Mouse (Mus musculus) lung, postnatal 10 days (tissue): ENCODE results near the gene Syt17.
"Not testable (repeated sequence)": the region's sequence is repeated elsewhere in the genome, so short reads cannot be mapped to it uniquely, and the experiment has no call there.

Experiments
- DNase-seq: peaks from one replicate; pipeline ENCODE4 v3.0.0; 2021

Syt17 gene

DNA sequence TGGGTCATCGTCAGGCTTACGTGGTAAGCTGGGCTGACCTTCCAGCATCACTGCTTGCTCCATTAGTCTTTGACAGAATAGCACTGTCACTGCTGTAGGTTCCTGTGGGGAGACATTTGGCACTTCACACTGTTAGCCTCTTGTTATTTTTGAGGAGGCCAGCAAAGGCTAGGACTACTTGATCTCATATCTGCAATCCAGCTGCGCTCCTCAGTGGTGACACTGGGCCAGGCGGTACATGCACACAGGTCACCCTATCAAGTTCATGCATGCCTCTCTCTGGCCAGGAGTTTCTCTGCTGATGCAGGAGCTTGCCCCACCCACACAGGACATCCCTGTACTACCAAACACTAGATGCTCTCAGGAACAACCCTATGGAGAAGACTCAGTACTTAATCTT is 71.4 kb downstream of the Syt17 start:
- DNase-seq = no peak

- no peak for DNase-seq
These were observed 72.7 kb downstream of the Syt17 start for GRCm38 (mm10) chr7:118375341-118375740.

- no peak for DNase-seq
These were observed 76.7 kb downstream of the Syt17 start for GRCm38 (mm10) chr7:118371361-118371760.

- no peak for DNase-seq
These were observed 78.3 kb downstream of the Syt17 start for GRCm38 (mm10) chr7:118369705-118370104.

- DNase-seq = no peak
These were observed 82.1 kb downstream of the Syt17 start for GRCm38 (mm10) chr7:118365902-118366301.

DNA sequence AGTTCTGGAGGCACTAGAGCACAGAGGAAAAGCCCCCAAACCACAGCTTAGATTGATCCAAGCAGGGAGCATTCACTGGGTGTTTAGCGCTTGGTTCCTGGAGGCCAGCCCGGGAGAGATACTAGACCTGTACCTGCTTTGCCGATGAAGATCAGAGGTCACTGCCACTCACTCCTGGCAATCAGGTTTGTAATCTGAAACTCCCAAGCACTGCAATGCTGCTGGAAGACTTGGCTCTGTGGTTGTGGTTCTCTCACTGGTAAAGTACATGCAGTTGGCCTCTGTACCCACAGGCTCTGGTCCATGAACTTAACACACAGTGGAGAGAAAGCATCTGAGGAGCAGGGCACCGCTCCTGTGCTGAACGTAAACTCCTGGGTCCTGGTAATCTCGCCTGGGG is 82.8 kb downstream of the Syt17 start:
- no peak for DNase-seq

DNA sequence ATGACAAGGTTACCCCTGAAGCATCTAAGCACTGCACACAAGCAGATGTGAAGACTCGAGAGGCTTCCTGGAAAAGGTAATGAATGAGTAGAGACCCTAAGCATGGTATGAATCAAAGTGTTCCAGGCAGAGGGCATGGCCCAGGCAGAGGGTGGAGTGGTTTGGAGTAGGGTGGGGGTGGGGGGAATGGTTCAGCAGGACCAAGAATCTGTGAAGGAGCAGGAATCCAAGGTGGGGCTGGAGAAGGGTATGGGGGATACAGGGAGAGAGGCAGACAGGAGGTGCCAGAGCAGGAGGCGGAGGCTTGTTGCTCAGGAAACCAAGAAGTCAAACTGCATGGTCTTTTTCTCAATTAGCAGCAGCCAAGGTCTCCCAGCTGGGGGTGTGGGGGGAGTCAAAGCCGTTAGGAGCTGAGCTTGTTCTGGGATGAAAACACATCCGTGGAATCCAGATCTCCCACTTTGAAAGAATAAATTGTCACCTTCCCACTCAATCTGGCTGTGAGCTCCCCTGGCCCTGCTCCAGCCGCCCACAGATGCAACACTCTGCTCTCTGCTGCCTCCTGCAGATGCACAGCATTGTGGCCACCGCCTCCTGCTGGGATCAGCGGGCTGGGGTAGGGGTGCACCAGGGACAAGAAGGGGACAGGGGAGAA is 83.5 kb downstream of the Syt17 start:
- DNase-seq = peak; percentile 16

DNA sequence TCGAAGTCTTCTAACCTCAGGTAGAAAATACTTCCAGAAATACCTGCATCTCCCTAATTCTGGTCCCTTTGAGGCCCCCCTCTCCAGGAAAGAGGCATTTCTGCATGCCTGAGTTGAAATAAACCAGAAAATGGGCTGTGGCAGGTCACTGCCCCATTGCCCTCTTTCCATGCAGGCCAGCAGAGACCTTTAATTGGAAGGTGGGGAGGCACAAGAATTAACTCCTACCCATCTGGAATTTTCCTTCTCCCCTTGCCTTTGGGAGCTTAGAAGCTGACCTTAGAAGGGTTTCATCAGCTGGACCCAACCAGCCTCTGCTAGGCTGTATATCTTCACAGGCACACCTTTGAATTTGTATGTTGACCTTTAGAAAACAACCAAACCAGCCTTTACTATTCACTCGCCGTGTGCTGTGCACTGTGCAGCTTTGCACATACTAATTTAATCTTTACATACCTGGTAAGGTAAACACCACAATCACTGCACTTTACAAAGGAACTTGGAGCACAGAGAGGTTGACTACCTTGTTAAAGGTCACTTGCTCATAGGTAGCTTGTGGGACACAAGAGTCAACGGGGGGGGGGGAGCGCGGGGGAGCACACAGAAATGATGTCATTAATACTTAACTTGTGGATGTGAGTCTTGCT is 84.3 kb downstream of the Syt17 start:
- DNase-seq = no peak

GRCm38 (mm10) chr7:118362931-118363330 is 85.1 kb downstream of the Syt17 start:
- no peak for DNase-seq

DNA sequence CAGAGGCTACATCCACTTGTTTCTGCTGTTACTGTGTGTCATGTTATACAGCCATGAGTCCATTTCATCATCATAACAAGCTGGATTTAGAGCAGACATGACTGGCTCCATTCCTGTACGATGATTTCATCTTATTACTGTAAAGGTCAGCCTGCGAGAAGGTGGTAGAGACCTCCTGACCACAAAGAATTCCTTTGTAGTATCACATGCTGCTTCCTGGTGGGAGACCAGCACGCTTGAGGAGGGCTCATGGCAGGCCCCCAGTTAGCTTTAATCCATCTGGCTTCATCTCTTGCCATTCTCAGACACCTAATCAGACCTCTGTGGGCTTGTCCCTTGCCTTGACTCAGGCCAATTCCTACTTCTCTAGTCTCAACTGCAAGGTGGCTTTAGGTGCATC is 85.8 kb downstream of the Syt17 start:
- no peak for DNase-seq

DNA sequence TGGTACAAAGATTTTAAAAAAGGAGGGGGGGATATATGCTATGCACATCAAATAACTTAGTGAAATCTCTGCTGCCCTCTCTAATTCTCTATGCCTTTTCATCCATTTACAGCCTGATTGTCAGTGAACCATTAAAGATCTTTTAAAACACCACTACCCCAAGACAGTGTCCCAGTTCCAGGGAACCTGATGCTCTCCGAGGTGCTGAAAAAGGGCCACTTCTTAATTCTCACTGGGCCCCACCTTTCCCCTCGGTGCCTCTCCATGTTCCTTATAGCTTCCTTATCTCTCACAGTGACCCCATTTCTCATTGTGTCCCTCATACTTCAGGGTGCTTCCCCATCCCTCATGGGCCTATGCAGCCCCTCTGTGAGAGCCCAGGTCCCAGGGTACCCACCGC is 89.0 kb downstream of the Syt17 start:
- peak; percentile 17 for DNase-seq

- DNase-seq = not testable (repeated sequence)
These were observed 91.5 kb downstream of the Syt17 start for GRCm38 (mm10) chr7:118356410-118357005.

DNA sequence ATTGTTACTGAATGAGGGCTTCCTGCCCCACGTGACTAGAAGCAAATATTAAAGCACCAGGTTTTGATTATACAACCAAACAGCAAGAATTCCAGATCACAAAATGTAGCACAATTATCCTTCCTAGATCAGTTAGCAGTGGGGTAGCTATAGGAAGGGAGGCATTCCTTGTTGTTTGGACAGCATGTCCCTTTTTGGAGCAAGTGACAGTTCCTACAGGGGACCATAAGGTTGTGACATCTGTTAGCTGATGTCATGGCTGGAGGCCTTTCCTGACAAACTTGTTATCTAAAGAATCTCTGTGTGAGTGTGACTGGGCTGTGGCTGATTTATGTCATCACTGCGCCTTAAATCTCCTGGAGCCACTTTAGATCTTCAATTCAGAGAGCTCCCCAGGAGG is 97.2 kb downstream of the Syt17 start:
- no peak for DNase-seq

DNA sequence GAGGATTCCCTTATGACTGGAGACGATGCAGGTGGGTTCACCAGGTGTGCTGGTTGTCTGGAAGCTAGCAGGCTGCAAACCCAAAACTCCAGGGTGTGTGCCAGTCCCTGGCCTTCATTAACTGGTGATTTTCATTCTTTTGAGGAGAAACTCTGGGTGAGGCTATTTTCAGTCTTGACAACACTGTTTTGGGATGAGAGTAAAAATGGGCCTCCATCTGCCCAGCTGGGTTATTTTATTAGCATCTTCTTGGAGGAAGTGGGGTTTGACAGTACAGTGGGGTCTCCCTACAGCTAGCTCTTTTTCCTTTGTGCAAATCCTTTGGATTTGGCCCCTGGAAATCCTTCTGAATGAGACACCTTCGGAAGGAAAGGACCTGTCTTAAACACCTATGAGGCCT is 101.1 kb downstream of the Syt17 start:
- no peak for DNase-seq

DNA sequence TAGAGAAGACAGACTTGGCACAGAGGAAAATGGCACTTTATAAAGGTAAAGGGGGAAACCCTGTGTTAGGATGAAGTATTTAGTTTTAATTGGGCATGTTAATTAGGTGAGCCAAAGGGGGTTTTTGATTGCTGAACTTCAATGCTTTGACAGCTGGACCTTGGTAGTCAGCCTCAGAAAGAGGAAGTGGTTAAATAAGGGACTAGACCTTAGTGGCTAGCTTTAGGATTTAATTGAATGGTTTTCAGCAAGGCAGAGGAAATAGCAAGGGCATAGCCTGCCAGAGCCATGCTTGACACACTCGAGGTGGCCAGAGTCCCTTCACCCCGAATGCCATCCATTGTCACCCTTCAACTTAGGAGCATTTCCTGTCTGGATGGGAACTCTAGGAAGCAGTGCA is 101.6 kb downstream of the Syt17 start:
- DNase-seq = peak; percentile 19

GRCm38 (mm10) chr7:118345396-118345795 is 102.6 kb downstream of the Syt17 start:
- no peak for DNase-seq

DNA sequence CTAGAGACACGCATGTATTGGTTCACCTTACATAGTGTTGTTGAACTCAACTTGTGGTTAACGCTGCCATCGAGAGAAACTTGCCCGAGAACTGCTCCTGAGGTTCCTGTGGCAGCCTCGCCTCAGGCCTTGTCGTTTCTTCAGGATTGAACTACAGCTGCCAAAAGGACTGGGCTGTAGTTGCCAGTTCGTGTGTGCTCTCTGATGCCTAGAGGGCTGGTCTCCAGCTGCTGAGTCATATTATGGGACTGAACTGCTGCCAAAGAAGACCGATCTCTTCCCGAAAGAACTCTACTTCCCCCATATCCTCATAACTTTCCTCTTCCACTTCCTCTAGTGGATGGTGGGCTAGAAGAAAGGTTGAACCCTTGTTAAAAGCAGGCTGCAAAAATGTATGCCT is 103.3 kb downstream of the Syt17 start:
- DNase-seq = no peak
